Mouse (Mus musculus): ENCODE measurements at regions not wholly inside any gene's neighbourhood (a gene's known extent, or its start where the extent isn't known, plus 50 kb on each side); places are given as distances from the start of the nearest gene placed in this dataset.

- Histone ChIP-seq H3K4me1 (ENCODE audit: control insufficient read depth, insufficient read depth, low read length) (no peaks in the 10 kb centered on the region), H3K9ac (ENCODE audit: low read length) (no peak overlapping the region), H3K36me3 (ENCODE audit: control insufficient read depth, insufficient read depth, low read length) (no peaks in the 10 kb centered on the region), H3K9me3 (replicated peaks; ENCODE audit: control insufficient read depth, low read length) (no peaks in the 10 kb centered on the region), H3K4me3 (replicated peaks; ENCODE audit: low read length) (no peak overlapping the region), H3K4me2 (ENCODE audit: low read depth, low read length) (no peak overlapping the region), H3K27me3 (ENCODE audit: control insufficient read depth, insufficient read depth, low read length) (no peaks in the 10 kb centered on the region), H3K27ac (ENCODE audit: low read length) (no peak overlapping the region)
- no peak for ATAC-seq (ENCODE audit: insufficient read depth, low FRiP score)
- WGBS, result 82% methylated on average over 5 of the region's 5 CpGs
Measured at GRCm38 (mm10) chr16:29035523-29035922, 106.0 kb upstream of the Mb21d2 start.

- H3K4me2 ChIP-seq (ENCODE audit: low read depth, low read length), result no peak overlapping the region
- ATAC-seq (ENCODE audit: insufficient read depth, low FRiP score), result no peak
- H3K36me3 ChIP-seq (ENCODE audit: control insufficient read depth, insufficient read depth, low read length), result no peaks in the 10 kb centered on the region
- H3K27ac ChIP-seq (ENCODE audit: low read length), result no peak overlapping the region
- no peaks in the 10 kb centered on the region for H3K4me1 ChIP-seq (ENCODE audit: control insufficient read depth, insufficient read depth, low read length)
- WGBS, result 54% methylated on average over 16 of the region's 16 CpGs
- no peaks in the 10 kb centered on the region for H3K27me3 ChIP-seq (ENCODE audit: control insufficient read depth, insufficient read depth, low read length)
- no peak overlapping the region for H3K9ac ChIP-seq (ENCODE audit: low read length)
- no peak overlapping the region for H3K4me3 ChIP-seq (replicated peaks; ENCODE audit: low read length)
- no peaks in the 10 kb centered on the region for H3K9me3 ChIP-seq (replicated peaks; ENCODE audit: control insufficient read depth, low read length)
Measured at GRCm38 (mm10) chr16:29034053-29034794, 104.8 kb upstream of the Mb21d2 start.

DNA sequence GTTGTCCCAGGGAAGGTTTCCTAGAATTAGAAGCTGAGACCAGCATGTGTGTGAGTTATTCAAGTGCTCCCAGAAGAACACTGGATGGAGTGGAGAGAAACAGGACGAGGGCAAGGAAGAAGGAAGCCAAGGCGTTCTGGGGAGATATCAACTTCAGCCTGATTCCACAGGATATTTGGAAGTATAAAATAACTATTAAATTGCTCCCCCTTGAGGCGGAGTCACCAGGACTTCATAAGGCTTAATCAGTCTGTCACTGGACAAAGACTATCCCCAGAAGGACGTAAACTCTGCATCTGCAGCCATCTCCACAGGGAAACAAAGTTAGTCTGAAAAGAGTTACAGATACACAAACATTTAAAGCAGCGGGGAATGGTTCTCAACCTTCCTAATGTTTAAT, 103.9 kb upstream of the Mb21d2 start:
- WGBS, result 57% methylated on average over 5 of the region's 5 CpGs
- H3K4me1 ChIP-seq (ENCODE audit: control insufficient read depth, insufficient read depth, low read length), result no peaks in the 10 kb centered on the region
- no peaks in the 10 kb centered on the region for H3K27me3 ChIP-seq (ENCODE audit: control insufficient read depth, insufficient read depth, low read length)
- H3K9me3 ChIP-seq (replicated peaks; ENCODE audit: control insufficient read depth, low read length), result no peaks in the 10 kb centered on the region
- no peaks in the 10 kb centered on the region for H3K36me3 ChIP-seq (ENCODE audit: control insufficient read depth, insufficient read depth, low read length)
- no peak overlapping the region for H3K27ac ChIP-seq (ENCODE audit: low read length)
- no peak overlapping the region for H3K4me3 ChIP-seq (replicated peaks; ENCODE audit: low read length)
- no peak for ATAC-seq (ENCODE audit: insufficient read depth, low FRiP score)
- no peak overlapping the region for H3K4me2 ChIP-seq (ENCODE audit: low read depth, low read length)
- H3K9ac ChIP-seq (ENCODE audit: low read length), result no peak overlapping the region

DNA sequence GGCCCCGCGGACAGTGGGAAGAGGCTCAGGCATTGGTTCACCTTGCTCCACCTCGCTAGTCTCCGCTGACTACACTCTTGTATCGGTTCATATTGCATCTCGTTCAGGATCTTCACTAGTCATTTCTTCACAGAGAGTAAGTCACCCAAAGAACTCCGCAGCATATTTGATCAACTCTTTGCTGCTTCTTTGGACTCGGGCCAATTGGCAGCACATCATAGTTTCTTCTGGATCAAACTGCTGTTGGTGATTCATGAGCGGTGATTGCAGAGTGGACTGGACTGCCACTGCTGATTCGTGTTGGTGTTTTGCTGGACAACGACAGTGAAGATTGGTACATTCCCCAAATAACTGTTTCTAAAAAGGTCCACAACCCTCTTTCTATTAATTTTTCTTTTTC, 98.4 kb upstream of the Mb21d2 start:
- WGBS, result 83% methylated on average over 11 of the region's 11 CpGs
- no peak for ATAC-seq (ENCODE audit: insufficient read depth, low FRiP score)
- H3K4me2 ChIP-seq (ENCODE audit: low read depth, low read length), result no peak overlapping the region

DNA sequence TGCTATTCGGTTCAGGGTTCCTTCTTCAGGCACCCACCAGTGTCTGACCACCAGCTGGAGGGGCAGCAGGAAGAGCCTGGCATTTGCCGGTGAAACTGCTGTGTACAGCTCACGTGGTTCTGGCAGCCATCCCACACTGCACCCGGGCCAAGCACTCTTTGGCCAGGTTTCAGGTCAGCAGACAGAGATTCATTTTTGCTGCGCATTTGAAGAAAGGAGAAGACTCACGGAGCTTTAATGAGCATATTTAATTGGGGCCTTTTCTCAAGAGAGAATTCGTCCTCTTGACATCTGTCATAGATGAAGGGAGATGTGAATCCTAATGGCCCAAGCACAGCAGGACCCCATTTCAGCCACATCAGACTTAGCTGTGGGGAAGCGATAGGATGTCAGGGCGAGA, 71.8 kb upstream of the Mb21d2 start:
- no peaks in the 10 kb centered on the region for H3K4me1 ChIP-seq (ENCODE audit: control insufficient read depth, insufficient read depth, low read length)
- ATAC-seq (ENCODE audit: insufficient read depth, low FRiP score), result no peak
- H3K9ac ChIP-seq (ENCODE audit: low read length), result no peak overlapping the region
- H3K27me3 ChIP-seq (ENCODE audit: control insufficient read depth, insufficient read depth, low read length), result no peaks in the 10 kb centered on the region
- WGBS, result 76% methylated on average over 9 of the region's 9 CpGs
- H3K9me3 ChIP-seq (replicated peaks; ENCODE audit: control insufficient read depth, low read length), result no peaks in the 10 kb centered on the region
- H3K4me2 ChIP-seq (ENCODE audit: low read depth, low read length), result no peak overlapping the region
- no peaks in the 10 kb centered on the region for H3K36me3 ChIP-seq (ENCODE audit: control insufficient read depth, insufficient read depth, low read length)
- H3K4me3 ChIP-seq (replicated peaks; ENCODE audit: low read length), result no peak overlapping the region
- H3K27ac ChIP-seq (ENCODE audit: low read length), result no peak overlapping the region

More for the DNA sequence above, 98.4 kb upstream of the Mb21d2 start:
- Histone ChIP-seq H3K9me3 (replicated peaks; ENCODE audit: control insufficient read depth, low read length) (no peaks in the 10 kb centered on the region), H3K4me1 (ENCODE audit: control insufficient read depth, insufficient read depth, low read length) (no peaks in the 10 kb centered on the region), H3K4me3 (replicated peaks; ENCODE audit: low read length) (no peak overlapping the region), H3K27me3 (ENCODE audit: control insufficient read depth, insufficient read depth, low read length) (no peaks in the 10 kb centered on the region), H3K36me3 (ENCODE audit: control insufficient read depth, insufficient read depth, low read length) (no peaks in the 10 kb centered on the region), H3K9ac (ENCODE audit: low read length) (no peak overlapping the region), H3K27ac (ENCODE audit: low read length) (no peak overlapping the region)

- H3K4me1 ChIP-seq (ENCODE audit: control insufficient read depth, insufficient read depth, low read length), result no peaks in the 10 kb centered on the region
- no peaks in the 10 kb centered on the region for H3K36me3 ChIP-seq (ENCODE audit: control insufficient read depth, insufficient read depth, low read length)
- ATAC-seq (ENCODE audit: insufficient read depth, low FRiP score), result no peak
- no peaks in the 10 kb centered on the region for H3K9me3 ChIP-seq (replicated peaks; ENCODE audit: control insufficient read depth, low read length)
- WGBS, result 82% methylated on average over 4 of the region's 4 CpGs
- no peak overlapping the region for H3K27ac ChIP-seq (ENCODE audit: low read length)
- H3K9ac ChIP-seq (ENCODE audit: low read length), result no peak overlapping the region
- no peaks in the 10 kb centered on the region for H3K27me3 ChIP-seq (ENCODE audit: control insufficient read depth, insufficient read depth, low read length)
- no peak overlapping the region for H3K4me3 ChIP-seq (replicated peaks; ENCODE audit: low read length)
- no peak overlapping the region for H3K4me2 ChIP-seq (ENCODE audit: low read depth, low read length)
Measured at GRCm38 (mm10) chr16:28999641-29000040, 70.2 kb upstream of the Mb21d2 start.

GRCm38 (mm10) chr16:28996629-28997028, 67.2 kb upstream of the Mb21d2 start:
- Histone ChIP-seq H3K27ac (ENCODE audit: low read length) (no peak overlapping the region), H3K36me3 (ENCODE audit: control insufficient read depth, insufficient read depth, low read length) (no peaks in the 10 kb centered on the region), H3K4me3 (replicated peaks; ENCODE audit: low read length) (no peak overlapping the region), H3K4me1 (ENCODE audit: control insufficient read depth, insufficient read depth, low read length) (no peaks in the 10 kb centered on the region), H3K4me2 (ENCODE audit: low read depth, low read length) (no peak overlapping the region), H3K27me3 (ENCODE audit: control insufficient read depth, insufficient read depth, low read length) (no peaks in the 10 kb centered on the region), H3K9me3 (replicated peaks; ENCODE audit: control insufficient read depth, low read length) (no peaks in the 10 kb centered on the region), H3K9ac (ENCODE audit: low read length) (no peak overlapping the region)
- no peak for ATAC-seq (ENCODE audit: insufficient read depth, low FRiP score)
- WGBS, result 69% methylated on average over 3 of the region's 3 CpGs

GRCm38 (mm10) chr16:28990666-28991065, 61.2 kb upstream of the Mb21d2 start:
- no peaks in the 10 kb centered on the region for H3K27me3 ChIP-seq (ENCODE audit: control insufficient read depth, insufficient read depth, low read length)
- no peak for ATAC-seq (ENCODE audit: insufficient read depth, low FRiP score)
- WGBS, result 76% methylated on average over 3 of the region's 3 CpGs
- H3K9ac ChIP-seq (ENCODE audit: low read length), result no peak overlapping the region
- H3K9me3 ChIP-seq (replicated peaks; ENCODE audit: control insufficient read depth, low read length), result no peaks in the 10 kb centered on the region
- H3K27ac ChIP-seq (ENCODE audit: low read length), result no peak overlapping the region
- no peak overlapping the region for H3K4me2 ChIP-seq (ENCODE audit: low read depth, low read length)
- H3K4me3 ChIP-seq (replicated peaks; ENCODE audit: low read length), result no peak overlapping the region
- no peaks in the 10 kb centered on the region for H3K36me3 ChIP-seq (ENCODE audit: control insufficient read depth, insufficient read depth, low read length)
- H3K4me1 ChIP-seq (ENCODE audit: control insufficient read depth, insufficient read depth, low read length), result no peaks in the 10 kb centered on the region

- Histone ChIP-seq H3K4me1 (ENCODE audit: control insufficient read depth, insufficient read depth, low read length) (no peaks in the 10 kb centered on the region), H3K4me3 (replicated peaks; ENCODE audit: low read length) (no peak overlapping the region), H3K36me3 (ENCODE audit: control insufficient read depth, insufficient read depth, low read length) (no peaks in the 10 kb centered on the region), H3K9ac (ENCODE audit: low read length) (no peak overlapping the region), H3K4me2 (ENCODE audit: low read depth, low read length) (no peak overlapping the region), H3K27ac (ENCODE audit: low read length) (no peak overlapping the region), H3K9me3 (replicated peaks; ENCODE audit: control insufficient read depth, low read length) (no peaks in the 10 kb centered on the region), H3K27me3 (ENCODE audit: control insufficient read depth, insufficient read depth, low read length) (no peaks in the 10 kb centered on the region)
- 35% methylated on average over 6 of the region's 6 CpGs for WGBS
- no peak for ATAC-seq (ENCODE audit: insufficient read depth, low FRiP score)
Measured at GRCm38 (mm10) chr16:28984931-28985330, 55.5 kb upstream of the Mb21d2 start.
